Mouse (Mus musculus) liver, adult 2 months (tissue): ENCODE data around the gene Yy1.

Source experiments
- CTCF ChIP-seq: fragments of 200-500 bp; IDR thresholded peaks from 2 replicates; pipeline ENCODE4 v1.5.1; 2011; ENCODE audit warnings: low read depth, low read length, control low read depth
- POLR2A ChIP-seq: fragments of 200-500 bp; IDR thresholded peaks from 2 replicates; pipeline ENCODE4 v1.6.1; 2011; ENCODE audit warnings: low read length, control low read depth; ENCODE audit not compliant: insufficient read depth; ENCODE audit errors: extremely low read depth

DNA sequence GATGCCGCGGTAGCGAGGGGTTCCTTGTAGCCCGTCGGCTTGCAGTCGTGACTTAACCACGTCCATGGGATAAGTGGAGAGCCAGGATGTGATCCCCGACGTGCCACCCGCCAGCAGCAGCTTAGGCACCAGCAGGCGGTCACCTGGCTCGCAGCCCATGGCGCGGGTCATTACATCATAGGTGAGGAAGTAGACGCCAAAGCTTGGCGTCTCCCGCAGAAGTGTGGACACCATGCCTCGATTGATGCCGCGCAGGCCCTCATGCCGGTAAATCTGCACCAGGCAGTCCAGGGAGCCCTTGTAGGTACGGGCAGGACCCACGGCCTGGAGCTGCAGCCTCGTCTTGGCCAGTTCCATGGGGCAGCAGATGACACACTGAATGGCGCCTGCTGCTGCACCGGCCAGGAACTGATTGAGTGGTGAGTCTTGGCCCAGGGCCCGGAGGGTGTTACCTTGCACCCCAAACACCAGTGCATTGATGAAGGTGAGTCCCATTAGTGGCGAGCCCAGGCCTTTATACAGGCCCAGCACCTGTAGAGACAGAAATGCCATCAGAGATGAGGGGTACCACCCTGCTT, 34.3 kb downstream of the Yy1 start:
- TF ChIP-seq POLR2A = no peak
- no peak for TF ChIP-seq CTCF
